Mouse (Mus musculus) left cerebral cortex, adult 2 months (tissue): ENCODE measurements around the gene Mcidas. TPM values are rescaled to one million over a fixed set of nuclear protein-coding genes. Genes with fewer than 3 reads are reported as not detected.

Experiments
- DNase-seq, 2 experiments: peaks; one replicate each; pipeline ENCODE4 v3.0.0; 2021 to 2022; ENCODE audit warnings: low spot score in 2 of 2, mixed read lengths in 1 of 2; ENCODE audit errors: extremely low spot score in 1 of 2
- H3K27ac ChIP-seq: fragments of 200-600 bp; 2 replicates; pipeline ENCODE4 v1.8.1; 2022
- H3K4me3 ChIP-seq: fragments of 200-600 bp; 2 replicates; pipeline ENCODE4 v1.8.1; 2022
- CTCF ChIP-seq: fragments of 200-600 bp; IDR thresholded peaks from 2 replicates; pipeline ENCODE4 v1.8.1; 2022; ENCODE audit warnings: antibody characterized with exemption, mild to moderate bottlenecking, moderate library complexity
- intact Hi-C: fragments of 180-260 bp; cut with DNase I; formaldehyde crosslinking; loops from one replicate; pipeline ENCODE4 v1.15.1; 2025
- long read RNA-seq, 2 experiments: library from polyadenylated mRNA; stranded (forward); transcript quantifications; one replicate each; pipeline ENCODE4 v2.0.0; 2021; ENCODE audit warnings: borderline mapping rate in 2 of 2
- total RNA-seq, 2 experiments: library from RNA; stranded (reverse); gene quantifications; 2 replicates each; pipeline ENCODE4 v1.2.3; 2021

The Mcidas gene
- under 1 TPM; 0.36 to 0.37 TPM for total RNA-seq
- long read RNA-seq, experiment 1, result 0 reads
- long read RNA-seq, experiment 2, partial matches to known transcripts, result 1 of 2 reads
- long read RNA-seq, experiment 2, other reads (novel, unspliced or antisense), result 1 of 2 reads

DNA sequence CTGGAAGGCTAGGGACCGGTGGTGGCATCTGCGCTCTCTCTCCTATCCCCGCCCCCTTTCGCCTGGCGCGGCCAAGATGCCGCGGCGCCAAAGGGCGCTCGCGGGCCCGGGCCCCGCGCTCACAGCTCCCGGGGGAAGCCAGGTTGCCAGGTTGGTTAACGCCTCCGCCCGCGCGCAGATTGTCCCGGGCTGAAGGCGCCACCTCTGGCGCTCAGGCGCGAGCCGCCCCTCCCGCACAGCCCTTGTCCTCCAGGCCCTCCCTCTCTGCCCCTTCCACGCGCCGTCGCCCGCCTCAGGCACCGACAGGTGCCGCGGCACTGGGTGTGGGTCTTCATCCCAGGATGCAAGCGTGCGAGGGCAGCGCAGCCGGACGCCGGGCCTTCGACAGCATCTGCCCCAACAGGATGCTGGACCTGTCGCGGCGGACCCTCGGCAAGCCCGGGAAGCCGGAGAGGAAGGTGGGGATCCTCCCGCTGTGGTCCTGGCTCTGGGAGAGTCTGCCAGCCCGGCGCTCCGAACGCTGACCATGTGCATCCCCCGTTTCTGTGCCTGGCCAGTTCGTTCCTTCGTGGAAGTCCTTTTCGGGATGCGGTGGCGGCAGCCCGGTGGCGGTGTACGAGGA is at the start of gene Mcidas:
TSS of gene Mcidas (plus strand) at position 315 of the 622 bp plus-strand sequence.
- intact Hi-C loops, result no loop called here
- H3K4me3 ChIP-seq, result peak within 1 kb of the TSS; percentile 37
- DNase-seq, result peak in 1 of 2 experiments; percentile 12
- H3K27ac ChIP-seq, result no peak within 1 kb of the TSS
- TF ChIP-seq CTCF, result no peak

DNA sequence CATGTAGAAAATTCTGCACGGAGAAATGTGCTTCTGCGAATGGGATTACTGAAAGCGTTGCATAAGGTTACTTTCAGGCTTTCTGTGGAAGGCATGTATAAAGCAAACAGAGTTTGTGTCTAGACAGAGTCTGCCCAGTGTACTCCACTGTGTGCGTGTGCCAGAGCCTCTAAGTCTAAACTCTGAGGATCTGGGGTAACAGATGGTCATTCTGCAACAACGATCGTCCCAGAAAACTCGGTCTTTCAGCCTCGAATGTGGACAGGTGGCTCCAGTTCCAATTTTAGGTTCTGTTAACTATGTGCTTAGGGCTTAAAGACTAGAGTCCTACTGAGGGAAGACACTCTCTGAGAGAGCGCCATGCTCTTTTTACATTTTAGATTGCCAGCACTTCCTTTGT is 48.3 kb upstream of the Mcidas start:
- DNase-seq, result no peak
- TF ChIP-seq CTCF, result no peak
- Histone ChIP-seq H3K4me3 (no peak overlapping the region), H3K27ac (no peak overlapping the region)
- intact Hi-C loops, result no loop called here

DNA sequence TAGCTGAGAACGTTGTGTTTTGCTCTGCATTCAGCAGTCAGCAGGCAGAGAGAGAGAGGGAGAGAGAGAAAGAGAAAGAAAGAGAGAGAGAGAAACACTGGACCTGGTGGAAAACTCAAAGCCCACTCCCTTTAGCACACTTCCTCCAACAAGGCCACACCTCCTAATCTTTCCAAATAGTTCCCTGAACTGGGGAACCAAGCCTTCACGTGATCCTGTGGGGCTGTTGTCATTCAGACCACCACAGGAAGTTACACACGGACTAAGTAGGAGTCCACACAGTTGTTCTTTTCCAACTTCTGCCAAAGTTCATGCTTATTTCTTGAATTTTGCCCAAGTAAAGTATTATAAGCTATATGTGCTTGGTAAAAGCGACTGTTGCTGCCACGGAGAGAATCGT is 47.7 kb upstream of the Mcidas start:
- Histone ChIP-seq H3K4me3 (no peak overlapping the region), H3K27ac (no peak overlapping the region)
- no peak for TF ChIP-seq CTCF
- intact Hi-C loops, result no loop called here
- no peak for DNase-seq

GRCm38 (mm10) chr13:112954067-112954466 is 39.6 kb upstream of the Mcidas start:
- H3K4me3 ChIP-seq, result no peak overlapping the region
- no peak for TF ChIP-seq CTCF
- DNase-seq, result no peak
- intact Hi-C loops, result no loop called here
- no peak overlapping the region for H3K27ac ChIP-seq

DNA sequence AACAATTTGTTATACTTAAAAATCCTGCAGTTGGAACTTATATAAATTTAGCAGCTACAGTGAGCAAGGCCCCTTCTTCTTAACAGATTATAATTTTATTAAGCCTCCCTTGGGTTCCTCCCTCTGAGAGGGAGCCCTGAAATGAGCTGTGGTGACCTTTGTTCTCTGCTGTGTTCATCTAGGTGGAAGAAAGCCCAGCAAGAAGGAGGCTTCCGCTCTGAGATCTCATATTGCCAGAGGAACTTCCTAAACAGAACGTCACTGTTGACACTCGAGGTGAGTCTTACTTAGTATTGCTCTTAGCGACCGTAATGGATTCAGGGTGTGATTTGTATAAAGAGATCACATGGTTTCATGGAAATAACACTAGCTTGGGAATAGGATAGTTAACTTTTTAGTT is 30.6 kb upstream of the Mcidas start:
- Histone ChIP-seq H3K4me3 (no peak overlapping the region), H3K27ac (no peak overlapping the region)
- no peak for DNase-seq
- no peak for TF ChIP-seq CTCF
- intact Hi-C loops, result no loop called here

DNA sequence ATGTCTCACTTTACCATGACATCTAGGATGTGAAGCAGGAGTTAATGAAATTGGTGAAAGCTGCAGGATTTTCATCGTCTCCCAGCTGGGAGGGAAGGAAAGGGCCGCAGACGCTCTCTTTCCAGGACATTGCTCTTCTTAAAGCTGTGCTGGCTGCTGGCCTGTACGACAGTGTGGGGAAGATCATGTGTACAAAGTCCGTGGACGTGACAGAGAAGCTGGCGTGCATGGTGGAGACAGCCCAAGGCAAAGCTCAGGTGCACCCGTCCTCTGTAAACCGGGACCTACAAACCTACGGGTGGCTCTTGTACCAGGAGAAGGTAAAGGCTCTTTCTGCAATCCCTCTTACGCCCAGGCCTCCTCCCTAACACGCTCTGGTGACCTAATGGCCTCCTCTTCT is 29.2 kb upstream of the Mcidas start:
- TF ChIP-seq CTCF, result no peak
- Histone ChIP-seq H3K4me3 (no peak overlapping the region), H3K27ac (no peak overlapping the region)
- intact Hi-C loops, result no loop called here
- DNase-seq, result no peak

GRCm38 (mm10) chr13:112967267-112967666 is 26.4 kb upstream of the Mcidas start:
- intact Hi-C loops, result no loop called here
- no peak for TF ChIP-seq CTCF
- no peak for DNase-seq
- H3K27ac ChIP-seq, result no peak overlapping the region
- no peak overlapping the region for H3K4me3 ChIP-seq

GRCm38 (mm10) chr13:112976720-112977119 is 16.9 kb upstream of the Mcidas start:
- TF ChIP-seq CTCF, result no peak
- Histone ChIP-seq H3K27ac (no peak overlapping the region), H3K4me3 (no peak overlapping the region)
- intact Hi-C loops, result no loop called here
- no peak for DNase-seq

DNA sequence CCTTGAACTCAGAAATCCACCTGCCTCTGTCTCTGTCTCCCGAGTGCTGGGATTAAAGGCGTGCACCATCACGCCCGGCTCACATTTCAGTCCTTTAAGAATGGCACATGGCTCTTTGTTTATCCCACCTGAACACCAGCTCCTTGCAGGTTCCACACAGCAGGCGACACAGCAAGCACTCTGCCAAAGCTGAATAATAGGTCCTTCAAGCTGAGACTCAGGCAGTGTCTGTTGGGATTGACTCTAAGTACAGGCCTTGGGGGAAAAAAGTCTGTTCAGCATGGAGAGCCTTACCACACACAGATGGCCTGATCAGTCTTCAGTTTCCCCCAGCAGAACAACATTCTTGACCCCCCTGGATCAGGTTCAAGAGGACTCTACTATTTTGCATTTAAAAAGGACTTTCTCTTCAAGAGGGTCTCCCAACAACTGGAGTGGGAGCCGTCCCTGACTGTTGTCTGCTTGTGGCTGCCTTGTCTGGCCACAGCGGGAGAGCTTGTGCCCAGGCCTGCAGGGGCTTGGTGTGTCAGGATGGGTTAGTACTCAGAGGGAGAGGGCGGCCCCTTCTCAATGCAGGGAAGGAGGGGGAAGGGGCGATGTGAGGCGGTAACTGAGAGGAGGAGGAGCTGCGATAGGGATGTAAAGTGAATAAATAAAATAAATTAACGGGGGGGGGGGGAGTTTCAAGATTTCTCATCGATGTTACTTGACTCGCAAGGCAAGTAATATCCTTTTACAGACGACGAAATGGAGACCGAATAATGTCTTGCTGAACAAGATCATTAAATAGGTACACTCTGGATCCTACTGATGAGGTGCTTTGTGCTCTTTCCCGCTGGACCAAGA is 7.8 kb upstream of the Mcidas start:
- intact Hi-C loops, result no loop called here
- no peak for DNase-seq
- TF ChIP-seq CTCF, result no peak
- Histone ChIP-seq H3K4me3 (no peak overlapping the region), H3K27ac (no peak overlapping the region)

GRCm38 (mm10) chr13:112986451-112986950 is 7.1 kb upstream of the Mcidas start:
- H3K27ac ChIP-seq, result no peak overlapping the region
- DNase-seq, result no peak
- intact Hi-C loops, result no loop called here
- TF ChIP-seq CTCF, result no peak
- no peak overlapping the region for H3K4me3 ChIP-seq

DNA sequence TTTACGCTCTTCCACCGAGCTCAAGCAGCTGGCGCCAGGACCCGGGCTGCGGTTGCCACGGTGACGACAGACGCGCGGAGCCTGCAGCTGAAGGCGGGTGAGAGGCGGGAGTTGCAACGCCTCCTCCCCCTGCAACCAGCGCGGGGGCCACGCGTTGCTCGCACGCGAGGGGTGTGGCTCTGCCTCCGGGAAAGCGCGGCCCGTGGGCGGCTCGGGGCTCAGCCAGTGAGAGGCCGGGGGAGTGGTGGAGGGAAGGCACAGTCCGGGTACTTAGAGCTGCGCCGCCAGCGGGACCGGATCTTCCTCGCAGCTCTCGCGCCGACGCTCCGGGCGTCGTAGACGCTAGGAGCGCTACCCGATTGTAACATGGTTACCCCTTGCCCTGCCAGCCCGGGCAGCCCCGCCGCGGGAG is 6.1 kb upstream of the Mcidas start, which contains the start of gene Ccno:
TSS of gene Ccno (plus strand) at position 271 of the 412 bp plus-strand sequence.
- peak; percentile 91 to 93 for DNase-seq
- intact Hi-C loops, result loop anchor here (1.0 kb wide), 1 partner anchor 60 kb away; the partner anchor contains the start of genes Dhx29 and Mtrex
- Histone ChIP-seq H3K27ac (no peak within 1 kb of the TSS), H3K4me3 (peak within 1 kb of the TSS; percentile 61)
- TF ChIP-seq CTCF, result no peak

- intact Hi-C loops, result loop anchor here (1.0 to 2.0 kb wide), 2 partner anchors 49 to 61 kb away; partner anchors contain the start of genes Dhx29 and Mtrex
- DNase-seq, result no peak
- no peak for TF ChIP-seq CTCF
- Histone ChIP-seq H3K27ac (no peak overlapping the region), H3K4me3 (peak overlapping the region; percentile 61)
Observed at GRCm38 (mm10) chr13:112987991-112988390, 5.7 kb upstream of the Mcidas start.
